Mouse (Mus musculus): ENCODE data around the gene Nhsl1. TPM values are rescaled to one million over a fixed set of nuclear protein-coding genes. Genes with fewer than 3 reads are reported as not detected.
A peak's percentile ranks its signal among the peaks of the same experiment; 100 is the strongest.

Nhsl1 gene
- total RNA-seq (2022), result 10 to 100 TPM; 16.9 to 26.5 (median 20.6) TPM

DNA sequence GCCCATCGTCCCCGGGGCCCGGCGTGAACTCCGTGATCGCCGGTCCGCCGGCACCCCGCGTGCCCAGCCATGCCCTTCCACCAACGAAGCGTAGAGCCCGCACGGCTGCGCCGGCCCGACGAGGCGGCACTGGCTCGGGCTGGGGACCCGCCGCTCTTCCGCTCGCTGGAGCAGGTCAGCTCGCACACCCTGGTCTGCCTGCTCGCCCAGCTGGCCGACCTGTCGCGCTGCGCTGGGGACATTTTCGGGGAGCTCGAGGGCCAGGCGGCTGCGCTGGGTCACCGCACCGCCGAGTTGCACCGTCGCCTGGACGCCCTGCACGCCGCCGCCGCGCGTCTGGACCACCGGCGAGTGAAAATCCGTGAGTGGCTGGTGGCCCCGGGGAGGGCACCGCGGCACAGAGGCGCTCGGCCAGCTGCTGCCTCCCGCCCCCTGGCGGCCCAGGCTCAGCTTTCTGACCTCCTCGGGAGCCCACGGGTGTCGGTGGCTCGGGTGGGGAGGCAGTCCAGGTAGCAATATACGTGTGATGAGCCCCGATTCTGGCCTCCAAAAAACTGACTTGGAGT, at the start of gene Nhsl1:
Gene Nhsl1, plus strand, starts transcription at position 70 of the 566 bp plus-strand sequence.
- peak; percentile 49 for DNase-seq (ENCODE audit: low spot score)

GRCm38 (mm10) chr10:18276090-18276734, 42.6 kb upstream of the Nhsl1 start:
- no peak for DNase-seq (ENCODE audit: low spot score)

DNA sequence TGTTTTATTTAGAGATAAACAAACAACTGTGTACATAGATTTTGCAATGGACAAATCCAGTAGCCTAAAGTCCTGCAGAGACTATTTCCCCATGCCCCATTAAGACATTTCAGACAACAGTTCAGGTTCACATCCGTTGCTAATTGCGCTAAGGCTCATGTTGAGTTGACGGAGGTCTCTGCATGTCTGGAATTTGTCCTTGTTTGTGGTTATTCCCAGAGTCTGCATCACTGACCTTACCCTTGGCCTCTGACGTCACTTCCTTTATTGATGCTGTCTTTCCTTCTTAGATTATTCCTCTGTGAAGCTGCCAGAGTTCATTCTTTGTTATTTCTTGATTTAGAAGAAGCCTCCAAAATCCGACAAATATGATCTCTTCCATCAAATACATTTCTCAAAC, 34.8 kb upstream of the Nhsl1 start:
- peak; percentile 2 for DNase-seq (ENCODE audit: low spot score)

- DNase-seq (ENCODE audit: low spot score), result peak; percentile 8
Measured at GRCm38 (mm10) chr10:18289512-18289911, 29.3 kb upstream of the Nhsl1 start.

DNA sequence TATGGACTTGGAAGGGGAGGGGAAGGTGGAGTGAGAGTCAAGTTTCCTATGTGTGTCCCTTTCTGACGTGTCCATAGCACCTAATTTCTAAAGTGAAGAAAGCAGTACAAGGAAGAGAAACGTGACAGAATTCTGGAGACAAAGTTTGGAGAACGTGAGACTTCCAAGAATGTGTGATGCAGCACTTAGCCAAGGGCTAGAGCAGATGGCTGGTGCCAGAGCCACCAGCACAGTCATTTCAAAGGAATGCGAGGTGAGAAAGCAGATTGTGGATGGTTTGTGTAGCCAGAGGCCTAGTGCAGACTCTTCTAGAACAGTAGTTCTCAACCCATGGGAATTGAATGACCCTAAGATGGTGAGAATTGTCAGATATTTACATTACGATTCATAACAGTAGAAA, 13.7 kb upstream of the Nhsl1 start:
- DNase-seq (ENCODE audit: low spot score), result no peak

DNA sequence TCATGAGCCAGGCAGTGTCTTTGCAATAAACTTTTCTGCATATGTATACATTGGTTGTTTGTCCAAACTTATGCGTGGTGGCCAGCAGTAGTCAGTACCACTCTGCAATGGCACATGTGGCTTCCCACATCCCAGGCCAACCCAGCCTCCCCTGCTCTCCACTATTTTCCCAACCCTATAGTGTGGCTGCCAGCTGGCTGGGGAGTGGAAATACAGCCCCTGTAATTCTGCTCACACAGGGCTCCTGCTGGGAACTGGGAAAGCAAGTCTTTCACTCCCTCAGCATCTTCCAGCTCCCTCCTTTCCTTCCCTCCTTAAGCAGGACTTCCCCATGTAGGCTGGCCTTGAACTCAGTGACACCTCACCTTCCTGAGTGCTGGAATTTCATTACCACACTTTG, 3.7 kb upstream of the Nhsl1 start:
- DNase-seq (ENCODE audit: low spot score), result no peak

- DNase-seq (ENCODE audit: low spot score), result no peak
Measured at GRCm38 (mm10) chr10:18317521-18317920, 1.3 kb upstream of the Nhsl1 start.

DNA sequence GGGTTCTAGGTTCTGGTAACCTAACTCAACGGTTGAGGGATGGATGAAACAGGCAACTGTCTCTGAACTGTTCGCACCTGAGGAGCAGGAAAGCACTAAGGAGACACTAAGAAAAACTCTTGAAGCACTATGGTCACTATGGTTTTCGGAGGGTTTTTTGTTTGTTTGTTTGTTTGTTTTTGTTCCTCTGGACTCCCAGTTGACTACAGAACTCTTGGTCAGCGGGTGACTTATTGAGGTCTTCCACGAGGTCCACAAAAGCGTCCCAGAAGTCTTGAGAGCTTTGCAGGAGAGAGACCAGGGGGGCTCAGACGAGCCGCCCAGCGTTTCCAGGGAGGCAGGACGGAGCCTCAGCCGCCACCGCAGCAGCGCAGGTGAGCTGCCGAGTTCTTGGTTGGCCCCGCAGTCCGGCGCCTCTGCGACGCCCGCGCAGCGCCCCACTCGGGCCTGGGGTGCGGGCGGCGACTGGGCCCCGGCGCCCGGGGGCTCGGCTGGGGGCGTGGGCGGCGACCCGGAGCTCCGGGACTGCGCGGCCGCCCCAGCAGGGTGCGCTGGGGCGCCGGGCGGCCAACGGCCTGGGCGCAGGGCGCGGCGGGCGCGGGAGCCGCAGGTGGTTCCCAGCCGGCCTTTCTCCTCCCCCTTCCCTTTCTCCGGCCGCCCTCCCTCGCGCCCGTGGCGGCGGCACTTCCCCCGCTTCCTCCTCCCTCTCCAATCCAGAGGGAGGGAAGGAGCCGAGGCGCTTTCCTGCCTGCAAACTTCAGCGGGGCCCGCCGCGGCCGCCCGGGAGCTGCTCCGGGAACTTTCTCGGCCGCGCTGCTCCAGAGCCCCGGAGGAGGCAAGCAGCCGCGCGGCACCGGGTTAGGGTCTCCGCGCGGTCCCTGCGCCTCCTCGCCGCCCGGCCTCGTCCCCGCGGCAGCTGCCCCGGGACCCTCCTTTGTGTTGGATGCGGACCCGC, 547 bp upstream of the Nhsl1 start:
- peak; percentile 60 for DNase-seq (ENCODE audit: low spot score)

- no peak for DNase-seq (ENCODE audit: low spot score)
Measured at GRCm38 (mm10) chr10:18319691-18320090, 906 bp downstream of the Nhsl1 start.

DNA sequence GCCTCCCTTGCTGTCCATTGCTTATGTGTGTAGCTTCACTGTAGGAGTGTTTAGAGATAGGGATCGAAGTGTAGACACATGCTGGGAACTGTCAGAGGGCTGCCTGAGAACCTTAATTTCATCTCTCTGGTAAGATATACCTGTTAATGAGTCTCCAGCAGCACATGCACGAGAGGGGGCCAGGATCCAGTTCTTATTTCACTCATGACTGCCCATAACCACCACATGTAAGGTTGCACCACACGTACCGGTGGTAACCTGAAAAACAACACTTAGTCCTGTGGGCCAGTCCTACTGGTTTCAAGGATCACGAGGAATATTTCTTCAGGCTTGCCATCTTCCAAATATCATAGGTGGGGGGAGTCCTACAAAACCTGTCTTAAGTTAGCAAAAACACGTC, 3.1 kb downstream of the Nhsl1 start:
- DNase-seq (ENCODE audit: low spot score), result no peak

DNA sequence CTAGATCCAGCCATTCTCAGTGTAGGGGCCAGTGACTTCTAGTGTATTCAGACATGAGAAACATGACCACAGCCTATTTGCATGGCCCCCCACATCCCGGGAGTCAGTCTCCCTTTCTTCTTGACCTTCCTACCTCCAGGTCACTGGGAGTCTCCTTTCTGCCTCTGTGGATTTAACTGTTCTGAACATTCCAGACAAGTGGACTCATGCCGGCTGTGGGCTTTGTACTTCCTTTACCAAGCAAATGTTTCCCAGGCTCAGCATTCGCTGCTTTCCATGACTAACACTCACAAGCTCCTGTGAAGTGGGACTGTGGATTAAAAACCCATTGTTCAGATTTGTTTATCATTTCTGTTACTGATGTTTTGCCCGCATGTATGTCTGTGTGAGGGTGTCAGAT, 4.9 kb downstream of the Nhsl1 start:
- no peak for DNase-seq (ENCODE audit: low spot score)

DNA sequence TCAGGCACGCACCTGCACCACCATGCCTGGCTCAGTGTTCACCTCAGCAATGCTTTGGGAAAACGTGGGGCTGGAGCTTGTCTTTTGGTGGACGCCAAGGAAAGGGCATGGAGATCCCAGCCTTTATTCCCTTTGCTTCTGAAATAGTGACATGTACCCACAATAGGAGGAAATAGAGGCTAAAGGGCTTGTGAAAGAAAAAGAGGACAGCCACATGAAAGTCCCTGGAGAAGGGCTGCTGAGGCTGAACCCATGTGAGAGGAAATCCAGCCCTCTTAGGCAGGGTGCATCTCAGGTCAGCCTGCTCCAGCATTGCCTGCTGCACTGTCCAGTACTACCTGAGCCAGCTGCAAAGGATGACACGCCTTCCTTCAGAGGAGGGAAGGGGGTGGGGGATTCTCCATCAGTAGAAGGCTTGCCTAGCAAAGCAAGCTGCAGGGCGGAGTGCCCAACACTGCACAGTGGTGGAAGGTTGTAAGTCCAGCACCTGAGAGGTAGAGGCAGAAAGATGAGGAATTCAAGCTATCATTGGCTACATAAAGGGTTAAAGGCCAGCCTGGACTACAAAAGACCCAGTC, 9.6 kb downstream of the Nhsl1 start:
- DNase-seq (ENCODE audit: low spot score), result no peak

- DNase-seq (ENCODE audit: low spot score), result peak; percentile 53
Measured at GRCm38 (mm10) chr10:18329096-18330038, 10.6 kb downstream of the Nhsl1 start.

- no peak for DNase-seq (ENCODE audit: low spot score)
Measured at GRCm38 (mm10) chr10:18330445-18330844, 11.7 kb downstream of the Nhsl1 start.

GRCm38 (mm10) chr10:18333575-18333974, 14.8 kb downstream of the Nhsl1 start:
- DNase-seq (ENCODE audit: low spot score), result no peak

DNA sequence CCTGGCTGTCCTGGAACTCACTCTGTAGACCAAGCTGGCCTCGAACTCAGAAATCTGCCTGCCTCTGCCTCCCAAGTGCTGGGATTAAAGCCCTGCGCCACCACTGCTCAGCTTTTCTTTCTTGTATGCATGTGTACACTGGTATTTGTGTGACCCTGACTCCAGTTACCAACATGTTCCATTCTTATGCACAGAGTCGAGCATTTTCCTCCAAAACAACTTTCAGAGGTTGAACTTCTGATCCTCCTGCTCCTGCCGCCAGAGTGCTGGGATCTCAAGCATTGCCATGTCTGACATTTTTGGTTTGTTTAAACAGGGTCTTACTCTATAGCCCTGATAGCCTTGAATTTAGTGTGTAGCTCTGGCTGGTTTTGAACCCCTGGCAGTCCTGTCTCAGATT, 15.4 kb downstream of the Nhsl1 start:
- no peak for DNase-seq (ENCODE audit: low spot score)

DNA sequence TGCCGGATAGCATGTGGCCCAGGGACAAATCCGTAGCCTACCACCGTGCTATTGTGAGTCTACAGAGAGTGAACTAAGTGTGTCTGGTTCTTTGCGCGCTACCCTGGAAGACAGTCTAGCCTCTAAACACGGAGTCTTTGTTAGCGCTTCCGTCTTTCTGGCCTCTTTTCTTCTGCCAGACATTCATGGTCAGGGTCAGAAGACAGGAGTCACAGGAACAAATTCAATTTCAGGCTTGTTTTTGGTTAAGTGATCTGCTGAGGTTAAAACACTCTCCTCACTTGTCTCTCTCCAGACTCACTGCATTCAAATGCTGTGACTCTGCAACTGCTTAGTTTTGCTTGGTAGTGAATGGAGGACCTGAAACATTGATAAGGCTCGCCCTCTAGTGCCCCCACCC, 15.9 kb downstream of the Nhsl1 start:
- no peak for DNase-seq (ENCODE audit: low spot score)

DNA sequence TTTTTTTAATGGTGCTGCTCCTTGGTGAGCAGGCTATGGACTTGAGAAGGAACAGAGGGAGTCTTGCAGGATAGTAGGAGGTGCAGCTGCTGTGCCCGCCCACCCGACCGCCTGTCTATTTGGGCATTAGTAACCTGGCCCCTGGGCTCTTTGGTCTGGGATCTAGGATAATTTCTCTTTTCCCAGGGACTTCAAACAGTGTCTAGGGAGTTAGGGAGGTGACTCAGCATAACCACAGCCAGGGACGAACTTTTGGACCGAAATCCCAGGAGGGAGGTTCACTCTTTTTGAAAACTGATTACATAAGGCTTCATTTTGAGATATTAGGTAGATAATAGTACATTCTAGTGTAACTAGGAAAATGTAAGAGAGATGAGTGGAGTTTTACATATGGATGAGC, 18.9 kb downstream of the Nhsl1 start:
- no peak for DNase-seq (ENCODE audit: low spot score)

- DNase-seq (ENCODE audit: low spot score), result no peak
Measured at GRCm38 (mm10) chr10:18339386-18339785, 20.6 kb downstream of the Nhsl1 start.

DNA sequence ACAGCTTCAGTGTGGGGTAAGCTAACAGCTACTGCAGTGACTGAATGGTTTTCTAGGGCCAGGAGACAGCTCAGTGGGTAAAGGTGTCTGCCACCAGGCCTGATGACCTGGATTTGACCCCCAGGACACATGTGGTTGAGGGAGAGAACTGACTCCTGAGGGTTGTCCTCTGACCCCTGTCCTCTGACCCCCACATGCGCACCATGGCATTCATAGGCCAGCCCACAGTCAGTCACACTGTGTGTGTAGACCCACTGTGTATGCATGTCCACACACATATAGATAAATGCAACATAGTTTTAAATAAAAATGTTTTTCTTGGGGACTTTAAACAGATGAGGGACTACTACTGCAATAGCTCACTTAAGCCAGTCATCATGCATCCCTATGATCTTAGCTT, 22.1 kb downstream of the Nhsl1 start:
- no peak for DNase-seq (ENCODE audit: low spot score)

Data from heart, adult 8-10 months (tissue).